Mouse (Mus musculus): Measurements from ENCODE around the gene Dcp1a. TPM values are rescaled to one million over a fixed set of nuclear protein-coding genes. Genes with fewer than 3 reads are reported as not detected.

Dcp1a gene
- total and polyA plus RNA-seq, 3 experiments = 18.3 to 26.9 (median 20.1) TPM

DNA sequence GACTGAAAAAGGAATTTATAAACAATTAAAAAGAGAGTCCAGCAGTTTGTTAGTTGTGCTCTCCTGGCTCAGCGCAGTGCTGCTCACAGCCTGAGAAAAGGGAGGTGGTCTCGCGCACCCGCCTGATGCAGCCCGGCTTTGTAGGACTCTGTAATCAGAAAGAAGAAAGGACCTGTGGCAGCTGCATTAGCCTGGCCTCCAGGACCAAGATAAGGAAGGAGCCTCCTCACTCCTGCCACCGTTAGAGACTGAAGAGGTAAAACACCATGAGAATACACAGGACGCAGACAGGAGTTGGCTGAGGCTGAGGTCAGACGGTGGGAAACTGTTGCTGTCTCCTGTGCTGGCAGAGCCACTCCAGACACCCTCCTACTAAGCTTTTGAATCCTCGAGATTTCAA is 12.0 kb downstream of the Dcp1a start, which contains the start of gene Cacna1d:
TSS of gene Cacna1d (minus strand) at position 114 of the 400 bp plus-strand sequence.
- peaks cover 57 to 90% of the 10 kb centered on the region in 2 experiments for H3K36me3 ChIP-seq (replicated peaks in 1 of 2; ENCODE audit: control insufficient read depth in 1 of 2, insufficient read depth in 1 of 2, low read length in 1 of 2)
- no peak within 1 kb of the TSS for H3K4me3 ChIP-seq (replicated peaks in 1 of 3; ENCODE audit: low read depth in 2 of 3, low read length in 2 of 3, poor library complexity in 1 of 3)
- dilution Hi-C loops (cut with MboI; ENCODE audit: extremely low pct_ligation_motif_present, extremely low pct_unique_long_range_greater_than_20kb, low sequenced_read_pairs) (no loop called here), in situ Hi-C loops (cut with MboI; ENCODE audit: low pct_ligation_motif_present, low pct_unique_long_range_greater_than_20kb, low sequenced_read_pairs) (no loop called here)
- TF ChIP-seq JUND (conservative IDR thresholded peaks at IDR 0.05; ENCODE audit: low read depth, low read length) = no peak
- no peak for TF ChIP-seq USF2 (conservative IDR thresholded peaks at IDR 0.05; ENCODE audit: low read depth, low read length)
- no peak for TF ChIP-seq POLR2A (IDR thresholded peaks at IDR 0.05; ENCODE audit: low read depth, low read length)
- TF ChIP-seq JUN (IDR thresholded peaks at IDR 0.05; ENCODE audit: insufficient read depth, low read depth, low read length) = no peak
- TF ChIP-seq ELF1 (IDR thresholded peaks at IDR 0.05; ENCODE audit: low read depth, low read length) = no peak
- TF ChIP-seq CHD1 (IDR thresholded peaks at IDR 0.05; ENCODE audit: low read depth, low read length) = no peak
- no peak within 1 kb of the TSS for H3K4me2 ChIP-seq (ENCODE audit: insufficient read depth, low read depth, poor library complexity, severe bottlenecking)
- no peaks in the 10 kb centered on the region for H3K4me1 ChIP-seq (ENCODE audit: control insufficient read depth in 1 of 2, insufficient read depth in 2 of 2)
- H3K9me3 ChIP-seq (replicated peaks; ENCODE audit: low read length) = no peaks in the 10 kb centered on the region
- H3K27ac ChIP-seq (ENCODE audit: insufficient read depth, low read depth) = no peak within 1 kb of the TSS
- H3K9ac ChIP-seq (ENCODE audit: insufficient read depth, low read depth) = no peak within 1 kb of the TSS
- DNase-seq (ENCODE audit: extremely low read depth) = no peak
- H3K27me3 ChIP-seq (replicated peaks) = no peaks in the 10 kb centered on the region
- peaks cover 2% of the 10 kb centered on the region; the same call in 1 of the 2 replicates for H3K79me2 ChIP-seq (replicated peaks; ENCODE audit: control insufficient read depth, extremely low read depth, insufficient read depth, poor library complexity, severe bottlenecking)

DNA sequence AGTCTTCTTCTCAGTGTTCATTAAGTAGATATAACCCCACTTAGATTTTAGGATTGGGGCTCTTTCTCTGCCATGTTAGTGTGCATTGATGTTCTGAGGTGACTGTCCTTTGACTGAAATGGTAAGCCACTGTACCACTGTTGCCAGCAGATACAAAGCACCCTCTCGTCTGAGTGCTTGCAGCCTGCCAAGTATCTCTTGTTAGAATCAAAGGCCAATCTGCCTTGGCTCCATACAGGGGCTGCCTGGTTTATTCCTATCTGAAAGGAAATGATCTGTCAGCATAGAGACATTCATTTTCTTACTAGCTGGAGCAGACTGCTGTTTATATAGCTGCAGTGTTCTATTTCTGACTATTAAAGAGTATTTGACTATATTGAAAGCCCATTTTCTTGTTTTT is 13.9 kb downstream of the Dcp1a start:
- dilution Hi-C loops (cut with MboI; ENCODE audit: extremely low pct_ligation_motif_present, extremely low pct_unique_long_range_greater_than_20kb, low sequenced_read_pairs) = no loop called here
- no peak for TF ChIP-seq EP300 (IDR thresholded peaks at IDR 0.05; ENCODE audit: low read length)
- no peak for TF ChIP-seq USF1 (IDR thresholded peaks at IDR 0.05; ENCODE audit: low read depth, low read length)
- TF ChIP-seq SIN3A (IDR thresholded peaks at IDR 0.05; ENCODE audit: low read length) = no peak
- no peak for TF ChIP-seq MAX (IDR thresholded peaks at IDR 0.05; ENCODE audit: low read length)
- TF ChIP-seq ZNF384 (IDR thresholded peaks at IDR 0.05; ENCODE audit: low read depth, low read length) = no peak
- TF ChIP-seq NELFE (IDR thresholded peaks at IDR 0.05; ENCODE audit: low read depth, low read length) = no peak
- no peak for TF ChIP-seq BHLHE40 (IDR thresholded peaks at IDR 0.05; ENCODE audit: low read depth, low read length)
- no peak for TF ChIP-seq ZMIZ1 (IDR thresholded peaks at IDR 0.05; ENCODE audit: low read depth, low read length)
- no peak for TF ChIP-seq JUN (IDR thresholded peaks at IDR 0.05; ENCODE audit: insufficient read depth, low read depth, low read length)
- TF ChIP-seq MXI1 (IDR thresholded peaks at IDR 0.05; ENCODE audit: low read depth, low read length) = no peak
- TF ChIP-seq MAFK (IDR thresholded peaks at IDR 0.05; ENCODE audit: insufficient replicate concordance, low read length) = no peak
- TF ChIP-seq TBP (conservative IDR thresholded peaks at IDR 0.05; ENCODE audit: low read depth, low read length) = no peak
- TF ChIP-seq RCOR1 (conservative IDR thresholded peaks at IDR 0.05; ENCODE audit: low read depth, low read length) = no peak
- no peak for TF ChIP-seq ELF1 (IDR thresholded peaks at IDR 0.05; ENCODE audit: low read depth, low read length)
- TF ChIP-seq E2F4 (IDR thresholded peaks at IDR 0.05; ENCODE audit: insufficient replicate concordance, low read depth, low read length) = no peak
- TF ChIP-seq NRF1 (IDR thresholded peaks at IDR 0.05; ENCODE audit: low read depth, low read length) = no peak
- no peak for TF ChIP-seq CHD1 (IDR thresholded peaks at IDR 0.05; ENCODE audit: low read depth, low read length)
- Histone ChIP-seq H3K4me3 (replicated peaks in 1 of 3; ENCODE audit: low read depth in 2 of 3, low read length in 2 of 3, poor library complexity in 1 of 3) (no peak overlapping the region), H3K27ac (ENCODE audit: insufficient read depth, low read depth) (no peak overlapping the region), H3K9ac (ENCODE audit: insufficient read depth, low read depth) (no peak overlapping the region), H3K4me1 (ENCODE audit: control insufficient read depth in 1 of 2, insufficient read depth in 2 of 2) (no peaks in the 10 kb centered on the region), H3K9me3 (replicated peaks; ENCODE audit: low read length) (no peaks in the 10 kb centered on the region), H3K36me3 (replicated peaks in 1 of 2; ENCODE audit: control insufficient read depth in 1 of 2, insufficient read depth in 1 of 2, low read length in 1 of 2) (peaks cover 44 to 88% of the 10 kb centered on the region in 2 experiments), H3K4me2 (ENCODE audit: insufficient read depth, low read depth, poor library complexity, severe bottlenecking) (no peak overlapping the region), H3K79me2 (replicated peaks; ENCODE audit: control insufficient read depth, extremely low read depth, insufficient read depth, poor library complexity, severe bottlenecking) (peaks cover 3% of the 10 kb centered on the region; the same call in 1 of the 2 replicates), H3K27me3 (replicated peaks) (no peaks in the 10 kb centered on the region)
- DNase-seq (ENCODE audit: extremely low read depth) = no peak
- in situ Hi-C loops (cut with MboI; ENCODE audit: low pct_ligation_motif_present, low pct_unique_long_range_greater_than_20kb, low sequenced_read_pairs) = no loop called here
